Mouse (Mus musculus) intestine, embryonic 14.5 days (tissue): ENCODE data around the gene C1rl. TPM values are rescaled to one million over a fixed set of nuclear protein-coding genes. Genes with fewer than 3 reads are reported as not detected.
A peak's percentile ranks its signal among the peaks of the same experiment; 100 is the strongest.
"Not testable (repeated sequence)": the region's sequence is repeated elsewhere in the genome, so short reads cannot be mapped to it uniquely, and the experiment has no call there.

Experiments
- ATAC-seq: fragments of 200-750 bp; cut with Nextera tagmentation; replicated peaks from 2 replicates; pipeline ENCODE4 v1.8.0; 2017; ENCODE audit warnings: low read depth, moderate number of reproducible peaks, moderate TSS enrichment, moderate library complexity; ENCODE audit not compliant: low FRiP score, low TSS enrichment
- DNase-seq: peaks from one replicate; pipeline ENCODE4 v3.0.0-alpha.2; 2018; ENCODE audit warnings: low spot score
- H3K27ac ChIP-seq: fragments of 300-500 bp; sonication (generic); 2 replicates; pipeline ENCODE4 v1.5.1; 2014; ENCODE audit warnings: low read depth, mild to moderate bottlenecking, control low read depth
- H3K27me3 ChIP-seq: fragments of 300-500 bp; sonication (generic); replicated peaks from 2 replicates; pipeline ENCODE4 v1.6.1; 2014; ENCODE audit warnings: low read length, control low read depth; ENCODE audit not compliant: control insufficient read depth, insufficient read depth
- H3K36me3 ChIP-seq: fragments of 300-500 bp; sonication (generic); 2 replicates; pipeline ENCODE4 v1.6.1; 2014; ENCODE audit warnings: low read length, control low read depth; ENCODE audit not compliant: control insufficient read depth, insufficient read depth
- H3K4me1 ChIP-seq: fragments of 300-500 bp; sonication (generic); replicated peaks from 2 replicates; pipeline ENCODE4 v1.6.1; 2014; ENCODE audit warnings: low read length, control low read depth, mixed read lengths; ENCODE audit not compliant: control insufficient read depth, insufficient read depth
- H3K4me2 ChIP-seq: fragments of 300-500 bp; sonication (generic); 2 replicates; pipeline ENCODE4 v1.6.1; 2014; ENCODE audit warnings: low read length
- H3K4me3 ChIP-seq: fragments of 300-500 bp; sonication (generic); 2 replicates; pipeline ENCODE4 v1.5.1; 2014; ENCODE audit warnings: low read depth, low read length, control low read depth, mixed read lengths
- H3K9ac ChIP-seq: fragments of 300-500 bp; sonication (generic); 2 replicates; pipeline ENCODE4 v1.6.1; 2014; ENCODE audit warnings: mild to moderate bottlenecking, low read length
- H3K9me3 ChIP-seq: fragments of 300-500 bp; sonication (generic); 2 replicates; pipeline ENCODE4 v1.6.1; 2016; ENCODE audit warnings: low read length, control low read depth; ENCODE audit not compliant: control insufficient read depth
- WGBS: fragments of 180-500 bp; shearing (Covaris S2); extraction: QIAGEN DNeasy Blood & Tissue Kit; methylation state at CpG from one replicate; pipeline ENCODE4 v1.1.7; 2014; 5-methylcytosine and 5-hydroxymethylcytosine counted together
- polyA plus RNA-seq: library from polyadenylated mRNA; unstranded; fragments of >200 nt; fragmentation: Nextera tagmentation; extraction: Ambion mirVana; gene quantifications from 2 replicates; pipeline ENCODE4 v1.2.1, GENCODE M21; 2014

The C1rl gene
- polyA plus RNA-seq, 1 experiment from 2014 or later: 0.92 TPM

- no peak overlapping the region for H3K27ac ChIP-seq
- no peaks in the 10 kb centered on the region for H3K4me1 ChIP-seq
- no peaks in the 10 kb centered on the region for H3K27me3 ChIP-seq
- H3K9ac ChIP-seq: no peak overlapping the region
- WGBS: 80% methylated on average over 8 of the region's 8 CpGs
- no peak overlapping the region for H3K4me2 ChIP-seq
- DNase-seq (no peak), ATAC-seq (no peak)
- no peaks in the 10 kb centered on the region for H3K36me3 ChIP-seq
- no peaks in the 10 kb centered on the region for H3K9me3 ChIP-seq
- no peak overlapping the region for H3K4me3 ChIP-seq
These were observed 38.2 kb downstream of the C1rl start for GRCm38 (mm10) chr6:124531077-124531476.

- H3K27ac ChIP-seq, H3K4me1 ChIP-seq, H3K4me2 ChIP-seq, DNase-seq, ATAC-seq, H3K9ac ChIP-seq, H3K9me3 ChIP-seq, H3K4me3 ChIP-seq, H3K27me3 ChIP-seq, H3K36me3 ChIP-seq: not testable (repeated sequence)
- 78% methylated on average over 8 of the region's 8 CpGs for WGBS
These were observed 43.4 kb downstream of the C1rl start for GRCm38 (mm10) chr6:124536125-124536829.

GRCm38 (mm10) chr6:124541176-124541575 is 48.3 kb downstream of the C1rl start:
- H3K4me3 ChIP-seq, DNase-seq, H3K4me2 ChIP-seq, H3K27ac ChIP-seq, H3K27me3 ChIP-seq, H3K36me3 ChIP-seq, ATAC-seq, H3K9ac ChIP-seq, H3K9me3 ChIP-seq, H3K4me1 ChIP-seq: not testable (repeated sequence)
- WGBS: 81% methylated on average over 2 of the region's 2 CpGs

GRCm38 (mm10) chr6:124542284-124542683 is 49.4 kb downstream of the C1rl start, which contains the start of gene C1s1:
Gene C1s1 (minus strand): TSS chr6:124542359.
- not testable (repeated sequence) for H3K4me2 ChIP-seq, ATAC-seq, H3K4me3 ChIP-seq, H3K36me3 ChIP-seq, H3K9ac ChIP-seq, H3K27me3 ChIP-seq, DNase-seq, H3K9me3 ChIP-seq, H3K27ac ChIP-seq, H3K4me1 ChIP-seq
- WGBS: 5% methylated on average over 1 of the region's 1 CpGs

- Histone ChIP-seq H3K4me3 (no peak overlapping the region), H3K4me1 (no peaks in the 10 kb centered on the region), H3K27me3 (no peaks in the 10 kb centered on the region), H3K9me3 (no peaks in the 10 kb centered on the region), H3K4me2 (no peak overlapping the region), H3K9ac (no peak overlapping the region), H3K27ac (no peak overlapping the region), H3K36me3 (no peaks in the 10 kb centered on the region)
- ATAC-seq (no peak), DNase-seq (no peak)
- WGBS: 76% methylated on average over 5 of the region's 6 CpGs
These were observed 51.6 kb downstream of the C1rl start for GRCm38 (mm10) chr6:124544466-124544865.

- no peaks in the 10 kb centered on the region for H3K9me3 ChIP-seq
- no peak overlapping the region for H3K27ac ChIP-seq
- whole genome bisulfite sequencing: 80% methylated on average over 2 of the region's 2 CpGs
- H3K36me3 ChIP-seq: no peaks in the 10 kb centered on the region
- H3K4me2 ChIP-seq: no peak overlapping the region
- no peaks in the 10 kb centered on the region for H3K4me1 ChIP-seq
- no peak overlapping the region for H3K4me3 ChIP-seq
- no peak overlapping the region for H3K9ac ChIP-seq
- H3K27me3 ChIP-seq: no peaks in the 10 kb centered on the region
- ATAC-seq (no peak), DNase-seq (no peak)
These were observed 52.5 kb downstream of the C1rl start for GRCm38 (mm10) chr6:124545425-124545824.

GRCm38 (mm10) chr6:124547979-124548378 is 55.1 kb downstream of the C1rl start:
- H3K27me3 ChIP-seq, H3K27ac ChIP-seq, H3K4me1 ChIP-seq, H3K36me3 ChIP-seq, DNase-seq, H3K9ac ChIP-seq, H3K9me3 ChIP-seq, H3K4me3 ChIP-seq, H3K4me2 ChIP-seq, ATAC-seq: not testable (repeated sequence)
- no CpG with 5 or more reads among the region's 3 CpGs for WGBS

GRCm38 (mm10) chr6:124549023-124549550 is 56.2 kb downstream of the C1rl start:
- Histone ChIP-seq H3K4me2 (no peak overlapping the region), H3K9ac (no peak overlapping the region), H3K4me3 (no peak overlapping the region), H3K36me3 (no peaks in the 10 kb centered on the region), H3K4me1 (no peaks in the 10 kb centered on the region), H3K9me3 (peaks cover 5% of the 10 kb centered on the region; the same call in 1 of the 2 replicates), H3K27me3 (no peaks in the 10 kb centered on the region), H3K27ac (no peak overlapping the region)
- DNase-seq (no peak), ATAC-seq (peak; percentile 64)
- WGBS: 87% methylated on average over 3 of the region's 3 CpGs

GRCm38 (mm10) chr6:124552766-124553165 is 59.9 kb downstream of the C1rl start:
- 67% methylated on average over 22 of the region's 22 CpGs for WGBS
- Histone ChIP-seq H3K4me1 (no peaks in the 10 kb centered on the region), H3K4me2 (no peak overlapping the region), H3K27me3 (no peaks in the 10 kb centered on the region), H3K27ac (no peak overlapping the region), H3K4me3 (no peak overlapping the region), H3K9ac (no peak overlapping the region), H3K9me3 (peaks cover 5% of the 10 kb centered on the region; the same call in 1 of the 2 replicates), H3K36me3 (no peaks in the 10 kb centered on the region)
- ATAC-seq (no peak), DNase-seq (no peak)
